Mouse (Mus musculus) G1E (cell line): ENCODE results near the gene Fam20a.

ENCODE experiments used
- CTCF ChIP-seq: IDR thresholded peaks from 2 replicates; pipeline ENCODE4 v1.5.1; 2012; ENCODE audit warnings: low read depth, low read length, inconsistent platforms, mixed read lengths
- GATA1 ChIP-seq: IDR thresholded peaks from 2 replicates; pipeline ENCODE4 v1.6.1; 2012; ENCODE audit warnings: borderline replicate concordance, low read length, inconsistent platforms, mixed read lengths
- GATA2 ChIP-seq: IDR thresholded peaks from 2 replicates; pipeline ENCODE4 v1.6.1; 2012; ENCODE audit warnings: low read depth, low read length, inconsistent platforms, borderline replicate concordance
- POLR2AphosphoS5 ChIP-seq: IDR thresholded peaks from 2 replicates; pipeline ENCODE4 v1.6.1; 2012; ENCODE audit warnings: low read depth, low read length, inconsistent platforms; ENCODE audit not compliant: insufficient replicate concordance
- TAL1 ChIP-seq: conservative IDR thresholded peaks from 2 replicates; pipeline ENCODE4 v1.6.1; 2012; ENCODE audit warnings: low read depth, low read length, inconsistent platforms, mixed read lengths

DNA sequence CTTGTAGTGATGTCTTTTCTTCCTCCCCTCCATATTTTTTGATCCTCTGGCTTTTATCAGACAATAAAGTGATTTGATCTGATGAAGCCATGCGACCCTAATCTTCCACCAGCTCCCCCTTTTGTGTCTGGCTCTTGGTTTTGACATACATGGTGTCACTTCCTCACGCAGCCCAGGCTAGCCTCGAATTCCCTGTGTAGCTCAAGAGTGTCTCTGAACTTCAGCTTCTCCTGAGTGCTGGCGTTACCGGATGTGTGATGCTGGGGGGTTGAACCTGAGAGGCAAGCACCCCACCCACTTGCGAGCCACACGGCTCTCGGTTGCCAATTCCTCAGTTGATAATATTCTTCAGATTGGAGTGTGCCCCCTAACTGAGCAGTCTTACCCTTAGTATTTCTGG lies 49.7 kb downstream of the Fam20a start:
- TF ChIP-seq CTCF, result no peak
- no peak for TF ChIP-seq GATA1
- no peak for TF ChIP-seq POLR2AphosphoS5
- no peak for TF ChIP-seq TAL1
- TF ChIP-seq GATA2, result no peak
